Mouse (Mus musculus) mesoderm, embryonic 11.5 days (tissue): ENCODE measurements around the gene Lst1.

Experiments
- DNase-seq: peaks from one replicate; pipeline ENCODE4 v3.0.0-alpha.2; 2012; ENCODE audit warnings: low read depth, low spot score

Lst1 gene

DNA sequence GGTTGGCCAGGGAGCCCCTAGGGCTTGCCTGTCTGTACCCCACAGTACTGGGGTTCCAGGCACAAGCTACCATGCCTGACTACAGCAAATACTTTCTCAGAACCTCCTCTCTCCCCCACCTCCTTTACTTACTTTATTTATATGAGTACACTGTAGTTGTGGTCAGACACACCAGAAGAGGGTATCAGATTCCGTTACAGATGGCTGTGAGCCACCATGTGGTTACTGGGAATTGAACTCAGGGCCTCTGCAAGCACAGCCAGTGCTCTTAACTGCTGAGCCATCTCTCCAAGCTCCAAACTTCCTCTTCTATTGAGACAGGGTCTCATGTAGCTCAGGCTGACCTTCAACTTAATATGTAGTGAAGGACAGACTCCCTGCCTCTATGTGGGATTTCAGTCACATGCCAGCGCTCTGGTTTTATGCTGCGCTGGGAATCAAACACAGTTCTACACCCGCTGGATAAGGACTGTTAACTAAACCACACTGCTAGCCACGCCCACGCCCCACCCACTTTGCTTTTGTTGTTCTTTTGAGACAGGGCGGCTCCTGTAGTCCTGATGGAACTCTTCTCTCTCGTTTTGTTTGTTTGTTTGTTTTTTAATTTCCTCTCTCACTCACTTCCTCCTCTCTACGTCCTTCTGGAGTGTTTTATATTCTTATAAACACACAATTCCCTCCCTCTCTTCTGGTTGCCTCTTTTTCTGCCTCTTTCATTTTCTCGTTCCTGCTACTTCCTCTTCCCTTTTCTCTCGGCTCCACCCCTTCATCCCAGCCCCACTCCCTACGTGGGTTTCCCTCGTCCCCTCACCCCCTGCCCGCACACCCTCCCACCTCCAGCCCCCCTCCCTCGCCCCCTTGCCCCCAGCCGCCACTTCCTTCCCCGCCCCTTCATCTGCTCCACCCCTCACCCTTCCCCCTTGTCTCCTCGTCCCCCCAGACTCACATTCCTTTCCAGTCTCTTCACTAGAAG, 2.3 kb downstream of the Lst1 start:
- DNase-seq = peak; percentile 47

DNA sequence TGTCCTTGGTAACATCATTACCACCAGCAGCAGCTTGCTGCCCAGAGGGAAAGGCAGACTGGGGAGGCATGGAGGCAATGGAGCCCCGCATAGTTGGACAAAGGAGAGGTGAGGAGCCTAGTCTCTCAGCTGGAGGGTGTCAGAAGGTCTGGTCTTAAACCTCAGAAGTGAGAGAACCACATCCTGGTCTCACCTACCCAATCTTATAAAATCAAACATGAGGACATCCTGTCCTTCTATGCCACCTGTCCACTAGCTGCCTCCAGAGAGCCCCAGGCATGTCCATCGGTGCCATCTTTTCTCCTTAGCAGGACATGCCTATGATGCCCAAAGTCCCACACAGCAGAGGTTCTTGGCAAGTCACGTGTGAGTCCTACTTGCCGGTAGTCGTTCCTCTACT, 8.1 kb downstream of the Lst1 start:
- DNase-seq = no peak

DNA sequence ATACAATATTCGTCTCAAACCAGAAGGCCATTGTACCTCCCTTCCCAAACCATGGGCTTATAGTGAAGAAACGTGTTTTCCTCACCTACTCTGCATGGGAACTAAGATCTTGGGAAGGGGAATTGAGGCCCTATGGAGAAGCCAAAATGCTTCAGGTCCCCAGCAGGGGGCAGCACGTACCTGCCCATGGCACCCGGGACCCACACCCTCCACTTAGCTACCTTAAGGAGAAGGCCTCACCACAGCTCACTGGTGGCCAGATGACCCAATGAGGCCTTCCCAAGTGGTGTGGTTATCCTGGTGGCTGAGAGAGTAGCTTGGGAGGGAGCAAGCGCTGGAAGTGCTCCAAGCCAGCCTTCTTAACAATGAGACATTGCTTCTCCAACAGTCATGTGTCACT, 9.7 kb downstream of the Lst1 start:
- DNase-seq = peak; percentile 78

DNA sequence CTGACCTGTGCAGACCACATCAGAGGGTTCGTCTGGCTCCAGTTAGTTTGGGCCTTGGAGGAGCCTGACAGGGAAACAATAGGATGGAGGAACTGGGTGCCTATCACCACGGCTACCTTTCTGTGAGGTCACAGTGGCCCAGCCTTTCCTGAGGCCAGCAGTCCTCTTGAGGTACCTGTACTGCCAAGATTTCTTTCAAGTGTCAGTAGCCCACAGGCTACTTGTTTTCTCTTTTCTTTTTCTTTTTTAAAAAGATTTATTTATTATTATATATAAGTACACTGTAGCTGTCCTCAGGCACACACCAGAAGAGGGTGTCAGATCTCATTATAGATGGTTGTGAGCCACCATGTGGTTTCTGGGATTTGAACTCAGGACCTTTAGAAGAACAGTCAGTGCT, 12.3 kb downstream of the Lst1 start, which contains the start of gene Aif1:
TSS of gene Aif1 (minus strand) at position 101 of the 400 bp plus-strand sequence.
- no peak for DNase-seq

DNA sequence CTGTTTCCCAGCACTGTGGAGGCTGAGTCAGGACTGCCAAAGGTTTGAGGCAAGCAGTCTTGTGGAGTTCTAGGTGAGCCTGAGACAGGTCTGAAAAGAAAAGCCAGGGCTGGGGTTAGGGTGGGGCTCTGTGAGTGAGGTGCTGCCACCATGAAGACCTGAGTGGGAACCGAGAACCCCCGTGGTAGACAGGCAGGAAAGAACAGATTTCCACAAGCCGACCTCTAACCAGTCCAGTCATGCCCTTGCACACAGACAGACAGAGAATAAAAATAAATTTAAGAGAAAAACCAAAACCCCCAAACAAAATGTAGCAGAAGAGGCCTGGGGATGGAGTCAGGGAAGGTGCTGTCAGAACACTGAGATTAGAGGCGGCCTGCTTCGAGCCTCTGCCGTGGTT, 12.9 kb downstream of the Lst1 start:
- DNase-seq = no peak

DNA sequence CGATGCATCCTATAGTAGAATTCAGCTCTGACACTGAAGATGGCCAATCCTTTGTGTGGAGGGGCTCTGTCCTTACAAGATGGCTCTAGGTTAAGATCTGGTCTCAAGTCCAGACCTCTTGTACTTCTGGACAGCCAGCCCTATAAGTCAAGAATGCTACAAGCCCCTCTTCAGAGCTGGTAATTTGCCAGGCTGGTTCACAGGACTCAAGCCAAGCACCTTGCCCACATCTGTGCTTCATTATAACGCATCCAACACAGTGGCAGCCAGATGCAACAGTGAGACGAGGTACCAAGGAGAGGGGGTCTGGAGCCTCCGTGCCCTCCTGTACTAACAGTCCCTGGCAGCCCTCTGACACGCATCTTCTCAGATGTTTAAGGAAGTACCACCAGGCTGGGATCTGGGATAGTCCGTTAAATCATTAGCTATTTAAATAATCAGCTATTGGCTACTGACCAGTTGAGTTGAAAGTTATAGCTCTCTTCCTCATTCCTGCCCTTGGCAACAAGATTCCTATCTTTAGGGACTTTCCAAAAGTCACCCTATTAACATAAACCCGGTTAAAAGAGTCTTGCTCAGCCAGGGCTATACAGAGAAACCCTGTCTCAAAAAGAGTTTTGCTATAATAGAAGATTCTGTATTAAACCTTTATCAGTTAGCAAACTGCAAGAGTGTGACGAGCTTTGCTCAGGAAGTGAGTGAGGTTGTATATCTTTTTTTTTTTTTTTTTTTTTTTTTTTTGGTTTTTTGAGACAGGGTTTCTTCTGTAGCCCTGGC, 13.8 kb downstream of the Lst1 start:
- DNase-seq = no peak

DNA sequence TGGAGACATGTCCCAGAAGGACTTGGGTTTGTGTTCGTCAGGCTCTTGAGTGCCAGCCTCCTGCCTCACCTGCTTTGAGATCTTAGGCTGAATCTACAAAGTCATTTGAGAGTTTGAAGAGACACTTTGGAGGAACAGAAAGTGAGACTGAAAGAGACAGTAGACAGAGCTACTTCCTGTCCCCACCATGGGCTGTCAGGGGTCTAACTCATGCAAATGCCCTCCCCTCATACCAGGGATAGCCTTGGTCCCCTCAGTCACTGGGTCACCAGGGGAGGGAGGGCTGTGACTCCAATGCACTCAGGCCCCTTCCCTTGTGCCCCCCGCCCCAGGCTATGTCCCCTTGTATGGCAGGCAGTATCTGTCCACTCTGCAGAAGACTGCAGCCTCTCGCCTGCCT, 14.9 kb downstream of the Lst1 start:
- DNase-seq = no peak

DNA sequence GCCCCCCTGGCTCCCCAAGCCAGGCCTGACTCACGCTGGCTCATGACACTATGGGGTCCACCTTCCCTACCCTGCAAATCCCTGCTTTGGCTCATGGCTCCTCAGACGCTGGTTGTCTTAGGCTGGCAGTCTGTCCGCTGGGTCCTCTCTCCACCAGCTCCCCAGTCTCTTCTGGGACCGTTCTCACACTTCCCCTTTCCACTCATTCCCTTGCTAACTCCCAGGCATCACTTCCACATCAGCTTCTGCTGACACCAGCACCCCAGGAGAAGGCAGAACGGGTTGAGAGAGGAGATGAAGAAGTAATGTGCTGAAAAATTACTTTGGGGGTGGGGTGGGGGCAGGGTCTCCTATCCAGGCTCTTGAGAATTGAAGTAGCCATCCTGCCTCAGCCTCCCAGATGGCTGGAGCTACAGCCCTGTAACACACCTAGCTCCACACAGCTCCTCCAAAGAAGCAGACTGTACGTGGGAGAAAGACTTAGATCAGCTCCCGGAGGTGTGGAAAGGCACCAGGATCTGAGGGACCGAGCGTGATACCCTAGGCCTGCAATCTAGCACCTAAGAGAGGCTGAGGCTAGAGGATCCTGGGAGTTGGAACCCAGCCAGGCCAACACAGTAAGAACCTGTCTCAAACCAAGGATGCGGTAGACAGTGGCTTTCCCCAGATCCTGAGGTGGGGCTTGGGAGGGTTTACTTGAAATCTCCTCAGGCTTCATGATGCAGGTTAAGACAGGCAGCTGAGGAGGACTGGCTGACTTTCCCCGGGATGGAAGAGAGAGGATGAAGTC, 15.6 kb downstream of the Lst1 start:
- no peak for DNase-seq

DNA sequence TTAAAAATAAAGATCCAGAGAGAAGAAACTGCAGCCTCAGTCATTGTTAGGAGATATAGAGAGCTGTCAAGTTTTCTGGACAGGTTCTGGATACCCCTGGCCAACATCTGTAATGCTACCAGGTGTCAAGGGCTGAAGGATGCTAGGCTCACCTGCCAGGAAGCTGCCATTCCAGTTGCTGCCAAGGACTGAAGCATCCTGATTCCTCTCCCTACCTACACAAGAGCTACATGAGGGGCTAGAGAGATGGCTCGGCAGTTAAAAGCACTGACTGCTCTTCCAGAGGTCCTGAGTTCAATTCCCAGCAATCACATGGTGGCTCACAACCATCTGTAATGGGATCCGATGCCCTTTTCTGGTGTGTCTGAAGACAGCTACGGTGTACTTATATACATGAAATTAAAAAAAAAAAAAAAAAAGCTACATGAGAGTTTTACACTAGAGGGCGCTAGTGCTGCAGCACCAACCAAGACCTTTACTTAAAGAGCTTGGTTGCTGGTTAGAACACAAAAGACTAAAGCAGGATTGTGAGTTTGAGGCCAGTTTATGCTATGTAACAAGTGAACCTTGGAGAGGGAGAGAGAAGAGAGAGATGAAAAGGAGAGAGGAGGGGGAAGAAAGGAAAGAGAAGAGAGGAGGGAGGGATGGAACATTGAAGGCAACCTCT, 19.6 kb downstream of the Lst1 start:
- DNase-seq = peak; percentile 80

DNA sequence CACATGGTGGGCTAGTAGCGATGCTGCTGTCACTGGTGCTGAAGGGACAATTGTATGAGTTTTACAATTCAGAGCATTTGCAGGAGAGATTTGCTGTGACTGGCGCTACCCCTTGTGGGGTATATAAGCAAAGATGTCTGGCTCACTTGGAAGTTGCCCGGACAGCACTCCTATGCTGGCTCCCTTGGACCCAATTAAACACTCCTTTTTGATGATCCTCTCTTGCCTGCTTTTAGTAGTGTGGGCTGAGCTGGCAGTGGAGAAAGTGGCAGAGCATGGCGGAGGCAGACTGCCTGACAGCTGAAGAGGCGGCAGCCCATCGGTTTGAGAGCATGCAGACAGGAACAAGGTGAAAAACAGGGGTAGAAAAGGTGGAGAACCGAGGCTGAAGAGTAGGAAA, 20.4 kb downstream of the Lst1 start:
- DNase-seq = no peak

DNA sequence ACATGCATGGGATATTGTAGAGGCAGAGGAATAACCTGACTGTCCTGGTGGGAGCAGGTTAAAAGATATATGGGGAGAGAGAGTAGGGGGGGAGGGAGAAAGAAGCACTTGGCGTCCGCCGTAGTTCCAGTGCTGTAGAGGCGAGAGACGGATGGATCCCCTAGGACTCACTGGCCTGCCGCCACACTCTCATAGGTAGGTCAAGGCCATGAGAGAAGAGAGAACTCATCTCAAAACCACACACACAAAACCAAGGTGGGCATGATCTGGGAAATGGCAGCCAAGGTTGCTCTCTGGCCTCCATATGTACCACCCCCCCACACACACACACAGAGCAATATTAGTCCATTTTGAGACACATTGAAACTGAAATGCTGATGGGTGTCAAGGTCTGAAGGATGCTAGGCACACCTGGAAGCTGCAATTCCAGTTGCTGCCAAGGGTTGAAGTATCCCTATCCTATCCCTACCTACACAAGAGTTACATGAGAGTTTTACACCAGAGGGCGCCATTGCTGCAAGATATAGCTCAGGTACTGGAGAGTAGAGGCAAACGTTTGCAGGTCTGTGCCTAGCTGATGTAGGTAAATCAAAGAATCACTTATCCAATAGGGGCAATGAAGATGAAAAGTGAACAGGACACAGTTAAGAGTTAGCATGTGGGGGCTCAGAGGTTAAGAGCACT, 21.7 kb downstream of the Lst1 start:
- DNase-seq = peak; percentile 77

DNA sequence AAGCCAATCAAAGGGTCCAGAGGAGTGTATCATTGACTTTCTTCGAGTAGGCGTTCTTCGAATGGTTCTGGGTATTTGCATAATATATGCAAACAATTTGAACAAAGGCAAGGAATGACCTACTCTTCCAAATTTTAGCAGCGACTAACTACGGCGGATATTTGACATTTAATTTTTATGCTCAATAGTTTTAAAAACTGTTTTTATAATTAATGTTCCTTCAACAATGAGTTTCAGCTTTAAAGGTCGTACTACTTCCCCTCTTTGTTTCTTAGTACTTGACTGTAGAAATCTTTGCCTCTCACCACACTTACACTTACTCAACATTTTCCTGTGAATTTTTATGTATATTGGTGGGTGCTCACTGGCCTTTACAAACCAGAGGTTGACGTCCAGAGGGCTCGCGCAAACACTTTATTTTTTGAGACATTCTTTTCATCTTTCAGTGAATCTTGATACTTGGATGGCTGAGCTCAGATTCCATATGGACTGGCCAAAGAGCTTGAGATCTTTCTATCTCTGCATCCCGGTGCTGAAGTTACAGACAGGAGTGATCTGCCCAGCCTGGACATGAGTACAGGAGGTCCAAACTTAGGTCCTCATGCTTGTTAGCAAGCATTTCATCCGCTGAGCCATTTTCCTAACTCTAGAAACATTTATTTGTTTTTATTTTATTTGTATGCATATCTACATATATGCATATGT, 22.6 kb downstream of the Lst1 start:
- DNase-seq = no peak

DNA sequence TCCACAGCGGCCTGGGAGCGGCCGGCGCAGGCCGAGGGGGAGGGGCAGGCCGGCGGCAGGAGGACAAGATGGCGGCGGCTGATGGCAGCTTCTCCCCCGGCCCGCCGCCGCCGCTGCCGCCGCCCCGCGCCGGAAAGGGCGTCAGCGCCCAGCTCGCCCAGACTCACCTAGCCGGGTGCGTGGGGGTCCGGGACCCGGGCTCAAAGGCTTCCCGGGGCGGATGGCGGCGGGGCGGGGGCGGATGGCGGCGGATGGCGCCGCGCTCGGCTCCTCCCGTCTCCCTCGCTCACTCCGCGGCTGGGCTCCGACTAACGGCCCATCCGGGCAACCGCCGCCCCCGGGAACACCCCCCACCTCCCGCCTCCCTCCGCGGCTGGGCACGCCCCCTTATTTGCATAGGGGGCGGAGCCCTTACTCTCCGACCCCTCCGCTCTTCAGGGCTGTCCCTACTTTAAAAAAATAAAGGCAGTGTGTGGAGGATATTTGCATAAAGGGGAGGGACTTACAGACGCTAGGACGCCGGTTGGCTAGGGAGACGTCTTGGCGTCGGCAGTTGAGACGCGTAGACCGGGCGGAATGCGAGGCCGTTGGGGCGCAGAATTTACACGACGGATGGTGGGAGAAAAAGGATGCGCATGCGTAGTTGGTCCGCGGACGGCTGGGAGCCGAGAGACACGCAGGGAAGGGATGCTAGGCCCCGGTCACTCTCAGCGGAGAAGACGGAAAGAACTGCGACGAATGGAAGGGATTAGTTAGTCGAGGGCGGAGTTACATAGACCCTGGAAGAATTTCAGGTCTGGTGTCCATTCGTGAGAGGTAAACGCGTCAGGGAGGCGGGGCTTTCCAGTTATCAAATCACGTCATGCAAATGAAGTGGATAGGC, 23.4 kb downstream of the Lst1 start, which contains the start of gene Prrc2a:
TSS of gene Prrc2a (minus strand) at position 330 of the 883 bp plus-strand sequence.
- DNase-seq = peak; percentile 100

DNA sequence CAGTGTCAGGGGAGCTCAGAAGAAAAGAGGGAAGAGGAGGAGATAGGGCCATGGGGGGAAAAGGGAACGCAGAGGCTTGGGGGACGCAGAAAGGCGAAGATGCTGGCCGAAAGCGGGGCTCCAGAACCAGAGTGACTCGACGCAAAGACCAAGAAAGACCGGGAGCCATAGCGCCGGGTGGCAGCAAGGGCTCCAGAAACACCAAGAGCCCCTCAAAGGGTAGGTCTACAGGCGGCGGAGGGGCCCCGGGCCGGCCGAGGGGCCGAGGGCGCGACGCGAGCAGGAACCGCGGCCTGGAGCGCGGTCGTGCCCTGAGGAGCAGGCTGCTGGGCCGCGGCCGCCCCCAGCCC, 24.0 kb downstream of the Lst1 start:
- no peak for DNase-seq

DNA sequence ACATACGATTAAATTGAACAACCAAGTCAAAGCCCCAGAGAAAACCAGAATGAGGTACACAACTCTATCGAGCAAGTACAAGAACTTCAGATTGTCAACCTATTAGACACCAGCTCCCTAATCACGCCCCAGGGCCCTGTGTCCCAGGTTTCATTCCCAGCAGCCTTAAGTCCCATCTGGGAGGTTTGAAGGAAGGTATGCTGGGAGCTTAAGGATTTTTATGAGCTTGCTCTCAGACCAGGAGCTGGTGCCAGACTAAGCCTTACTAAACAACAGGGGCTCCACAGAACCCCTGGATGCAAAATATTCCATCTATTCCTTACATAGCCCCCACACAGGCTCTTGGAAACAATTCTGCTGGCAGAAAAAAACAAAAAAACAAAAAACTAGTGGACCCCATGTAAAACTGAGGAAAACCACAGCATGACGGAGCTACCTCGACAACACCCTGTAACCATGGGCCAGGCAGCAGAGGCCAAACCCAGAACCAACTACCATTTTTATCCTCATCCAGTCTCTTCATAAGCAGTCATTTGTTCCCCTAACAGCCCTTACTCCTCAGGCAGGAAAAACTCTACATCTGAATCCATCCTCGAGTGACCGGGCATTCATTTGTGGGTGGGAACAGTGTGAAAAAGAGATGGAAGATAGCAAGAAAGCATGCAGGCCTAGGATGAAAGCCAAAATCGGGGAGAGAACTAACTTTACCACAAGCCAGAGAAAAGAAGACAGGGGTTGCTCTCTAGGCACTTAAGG, 24.7 kb downstream of the Lst1 start:
- DNase-seq = no peak

DNA sequence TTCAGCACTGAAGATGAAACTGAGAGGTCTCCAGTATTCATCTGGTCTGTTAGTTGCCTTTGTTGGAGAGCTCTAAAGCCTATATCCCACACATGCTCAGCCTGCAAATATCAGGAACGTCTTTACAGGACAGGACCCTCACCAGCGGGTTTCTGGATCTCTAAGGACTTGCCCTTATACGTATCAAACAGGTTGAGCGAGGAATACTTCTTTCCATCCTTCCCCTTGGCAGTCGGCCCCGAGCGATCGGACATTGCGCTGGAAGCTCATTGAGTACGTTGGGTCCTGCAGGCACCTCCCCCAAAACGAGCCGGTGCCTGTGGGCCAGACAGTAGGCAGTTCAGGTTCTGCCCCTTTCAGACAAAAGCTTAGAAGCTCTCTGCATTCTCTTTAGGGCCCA, 25.5 kb downstream of the Lst1 start:
- DNase-seq = no peak

DNA sequence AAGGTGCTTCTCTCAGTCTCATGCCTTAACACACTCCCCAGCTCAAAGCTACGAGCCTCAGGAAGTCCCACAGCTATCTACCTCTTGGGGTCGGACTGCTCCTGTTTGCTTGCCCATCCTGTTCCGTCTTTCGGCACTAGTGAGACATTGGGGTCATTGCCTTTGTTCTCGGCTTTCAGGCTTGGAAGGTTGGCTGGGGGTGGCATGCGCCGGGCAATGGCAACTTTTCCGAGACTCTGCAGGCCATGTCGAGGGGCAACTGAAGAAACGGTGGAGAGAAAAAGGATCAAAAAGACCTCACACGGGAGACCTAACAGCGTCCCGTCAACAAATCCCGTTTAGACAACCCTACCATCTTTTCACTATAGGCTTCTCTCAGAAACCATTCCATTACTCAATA, 26.1 kb downstream of the Lst1 start:
- no peak for DNase-seq

DNA sequence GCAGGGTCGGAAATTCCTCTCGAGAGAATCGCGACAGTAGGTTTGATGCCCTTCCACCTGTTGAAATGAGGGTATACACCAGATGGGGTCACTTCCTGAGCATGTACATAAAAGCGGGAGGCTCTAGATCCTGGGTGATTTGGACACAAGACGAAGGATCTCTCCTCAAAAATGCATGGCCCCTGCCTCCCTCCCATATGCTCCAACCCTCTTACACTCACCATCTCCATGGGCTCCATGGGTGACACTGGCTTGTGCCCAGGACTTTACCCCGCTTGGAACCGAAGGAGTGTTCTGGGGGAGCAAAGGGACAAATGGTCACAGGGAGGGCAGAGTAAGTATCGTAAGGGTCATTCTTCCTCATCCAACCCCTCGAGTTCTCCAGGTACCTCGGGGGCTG, 26.8 kb downstream of the Lst1 start:
- no peak for DNase-seq
